Mouse (Mus musculus) granulocyte monocyte progenitor cell, adult 5-6 weeks (primary cell): ENCODE results near the gene Exosc5. TPM values are rescaled to one million over a fixed set of nuclear protein-coding genes. Genes with fewer than 3 reads are reported as not detected.

Source experiments
- ATAC-seq: replicated peaks from 2 replicates; pipeline ENCODE4 v1.8.0; 2016; ENCODE audit warnings: mild to moderate bottlenecking, moderate TSS enrichment, inconsistent platforms; ENCODE audit not compliant: poor library complexity, severe bottlenecking
- total RNA-seq, 2 experiments: library from RNA; stranded (forward) in 1 of 2; stranded (reverse) in 1 of 2; fragments of 200-712, 200-1000 nt in 1 of 2; fragments of >200 nt in 1 of 2; fragmentation: Nextera tagmentation in 1 of 2; gene quantifications; 2 replicates each; pipeline ENCODE4 v1.2.3; 2014 to 2017

The Exosc5 gene
- total RNA-seq, 2 experiments from 2014 or later, result 81.3 to 84.1 TPM

GRCm38 (mm10) chr7:25632679-25633078 is 26.3 kb upstream of the Exosc5 start:
- peak; percentile 87 for ATAC-seq

- no peak for ATAC-seq
These were observed 22.6 kb upstream of the Exosc5 start for GRCm38 (mm10) chr7:25636373-25636772.

GRCm38 (mm10) chr7:25637099-25637498 is 21.9 kb upstream of the Exosc5 start:
- no peak for ATAC-seq

GRCm38 (mm10) chr7:25639754-25640153 is 19.2 kb upstream of the Exosc5 start:
- no peak for ATAC-seq

GRCm38 (mm10) chr7:25644136-25644535 is 14.8 kb upstream of the Exosc5 start:
- peak; percentile 18; the same call in 1 of the 2 replicates for ATAC-seq

- ATAC-seq, result peak; percentile 57
These were observed 14.3 kb upstream of the Exosc5 start for GRCm38 (mm10) chr7:25644631-25645030.

GRCm38 (mm10) chr7:25645074-25645473 is 13.9 kb upstream of the Exosc5 start:
- peak; percentile 51 for ATAC-seq

- ATAC-seq, result no peak
These were observed 11.3 kb upstream of the Exosc5 start for GRCm38 (mm10) chr7:25647574-25648123.

GRCm38 (mm10) chr7:25649839-25650238 is 9.1 kb upstream of the Exosc5 start:
- ATAC-seq, result peak; percentile 61

- peak; percentile 62 for ATAC-seq
These were observed 7.7 kb upstream of the Exosc5 start for GRCm38 (mm10) chr7:25651281-25651680.

- ATAC-seq, result 0 out of 2 replicates have a peak, but pooled peaks have one; percentile 14
These were observed 6.7 kb upstream of the Exosc5 start for GRCm38 (mm10) chr7:25652244-25652759.

- ATAC-seq, result no peak
These were observed 3.1 kb upstream of the Exosc5 start for GRCm38 (mm10) chr7:25655601-25656428.

GRCm38 (mm10) chr7:25657785-25658184 is 1.2 kb upstream of the Exosc5 start:
- ATAC-seq, result no peak

- no peak for ATAC-seq
These were observed 7.4 kb downstream of the Exosc5 start for GRCm38 (mm10) chr7:25666381-25666780.

- ATAC-seq, result no peak
These were observed 10.2 kb downstream of the Exosc5 start for GRCm38 (mm10) chr7:25669158-25669557.

GRCm38 (mm10) chr7:25669631-25670030 is 10.7 kb downstream of the Exosc5 start:
- no peak for ATAC-seq

GRCm38 (mm10) chr7:25670096-25670495 is 11.1 kb downstream of the Exosc5 start:
- ATAC-seq, result no peak

- ATAC-seq, result no peak
These were observed 12.7 kb downstream of the Exosc5 start for GRCm38 (mm10) chr7:25671686-25672085.

- ATAC-seq, result no peak
These were observed 13.5 kb downstream of the Exosc5 start for GRCm38 (mm10) chr7:25672442-25672841.

GRCm38 (mm10) chr7:25674297-25674696 is 15.3 kb downstream of the Exosc5 start:
- peak; percentile 21 for ATAC-seq

GRCm38 (mm10) chr7:25674719-25675300 is 15.8 kb downstream of the Exosc5 start, which contains the start of gene Tmem91:
Tmem91 (minus strand) TSS chr7:25675166.
- ATAC-seq, result peak; percentile 22
